Mouse (Mus musculus): Measurements from ENCODE around the gene Ap1b1.
A peak's percentile ranks its signal among the peaks of the same experiment; 100 is the strongest.

Gene Ap1b1

DNA sequence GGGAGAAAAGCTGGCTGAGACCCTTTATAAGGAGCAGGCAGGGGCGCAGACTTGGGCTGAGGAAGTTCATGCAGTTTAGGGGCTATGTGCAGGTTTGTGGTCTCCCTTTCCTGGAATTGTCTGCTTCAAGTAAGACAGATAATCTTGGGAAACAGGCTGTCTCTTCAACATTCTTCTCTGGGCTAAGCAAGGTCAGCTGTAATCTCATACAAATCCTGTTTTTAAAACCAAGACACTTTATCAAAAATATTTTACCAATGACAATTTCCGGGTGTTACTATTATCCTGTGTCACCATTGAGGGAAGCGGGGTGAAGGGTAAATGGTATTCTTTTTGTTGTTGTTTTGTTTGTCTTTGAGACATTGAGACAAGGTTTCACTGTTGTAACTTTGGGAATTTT lies 1.8 kb upstream of the Ap1b1 start:
- no peak for DNase-seq

DNA sequence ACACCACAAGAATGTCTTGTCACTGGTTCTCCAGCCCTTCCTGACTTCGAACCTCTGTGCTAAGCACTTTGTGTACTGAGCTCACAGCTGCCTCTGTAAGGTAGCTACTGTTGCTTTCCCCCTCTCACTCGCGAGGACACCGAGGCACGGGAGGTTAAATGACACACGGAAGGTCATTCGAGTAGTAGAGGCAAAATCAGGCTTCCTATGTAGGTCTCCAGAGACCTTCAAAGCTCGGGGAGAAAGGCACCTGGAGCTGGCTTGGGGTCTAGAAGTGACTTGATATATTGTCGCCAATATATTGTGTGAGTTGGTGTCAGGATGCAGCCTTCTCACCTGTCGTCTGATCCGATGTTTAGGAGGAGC lies 846 bp downstream of the Ap1b1 start:
- no peak for DNase-seq

DNA sequence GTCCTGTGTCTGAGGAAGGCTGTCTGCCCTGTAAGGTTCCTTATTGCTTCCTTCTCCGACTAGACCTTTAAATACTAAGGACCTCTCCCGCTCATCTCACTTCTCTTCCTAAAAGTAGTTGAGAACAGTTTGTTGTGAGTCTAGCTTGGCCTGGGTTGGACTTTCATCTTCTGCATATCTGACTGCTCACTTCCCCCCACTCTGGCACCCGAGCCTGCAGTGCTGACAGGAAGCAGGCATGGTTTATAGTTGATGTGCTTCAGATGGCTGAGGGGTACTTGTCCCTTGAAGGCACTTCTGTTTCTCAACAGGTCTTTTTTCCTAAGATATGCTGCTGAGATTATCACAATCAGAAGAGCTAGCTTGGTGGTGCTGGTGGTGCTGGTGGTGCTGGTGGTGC lies 2.6 kb downstream of the Ap1b1 start:
- DNase-seq: peak in 1 of 2 experiments; percentile 20

DNA sequence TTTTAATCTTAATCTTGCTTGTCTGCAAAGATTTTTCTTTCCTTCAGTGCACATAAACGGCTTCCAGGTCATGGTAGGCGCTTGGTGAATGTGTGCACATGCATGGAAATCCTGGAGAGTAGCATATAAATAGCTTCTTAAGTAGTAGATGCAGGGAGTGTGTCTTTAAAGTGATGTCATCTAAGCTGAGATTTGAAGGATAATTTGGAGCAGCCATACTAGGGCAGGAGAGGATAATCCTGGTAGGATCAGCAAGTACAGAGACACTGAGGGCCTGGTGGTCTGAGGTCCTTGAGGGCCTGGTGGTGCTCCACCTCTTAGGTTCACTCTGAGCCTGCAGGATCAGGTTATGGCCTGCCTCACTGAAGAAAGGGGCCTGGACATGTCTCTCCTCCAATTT lies 5.8 kb downstream of the Ap1b1 start:
- DNase-seq: no peak

DNA sequence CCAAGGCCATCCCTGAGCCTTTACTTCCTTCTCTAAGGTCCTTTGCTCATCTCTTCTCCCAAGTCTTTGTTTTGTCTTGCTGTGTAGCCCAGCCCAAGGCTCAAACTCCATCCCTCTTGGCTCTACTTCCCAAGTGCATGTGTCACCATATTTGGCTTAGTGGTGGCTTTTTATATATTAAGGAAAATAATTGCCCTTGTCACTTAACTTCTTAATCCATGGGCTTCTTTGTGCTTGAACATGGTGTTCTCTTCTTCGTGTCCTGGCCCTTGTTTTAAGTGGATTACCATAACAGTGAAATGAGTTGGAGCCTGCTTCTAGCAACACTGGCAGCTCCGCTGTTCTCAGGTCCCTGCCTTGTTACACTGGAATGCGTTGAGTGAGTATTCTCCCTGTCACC lies 9.1 kb downstream of the Ap1b1 start:
- DNase-seq: no peak

DNA sequence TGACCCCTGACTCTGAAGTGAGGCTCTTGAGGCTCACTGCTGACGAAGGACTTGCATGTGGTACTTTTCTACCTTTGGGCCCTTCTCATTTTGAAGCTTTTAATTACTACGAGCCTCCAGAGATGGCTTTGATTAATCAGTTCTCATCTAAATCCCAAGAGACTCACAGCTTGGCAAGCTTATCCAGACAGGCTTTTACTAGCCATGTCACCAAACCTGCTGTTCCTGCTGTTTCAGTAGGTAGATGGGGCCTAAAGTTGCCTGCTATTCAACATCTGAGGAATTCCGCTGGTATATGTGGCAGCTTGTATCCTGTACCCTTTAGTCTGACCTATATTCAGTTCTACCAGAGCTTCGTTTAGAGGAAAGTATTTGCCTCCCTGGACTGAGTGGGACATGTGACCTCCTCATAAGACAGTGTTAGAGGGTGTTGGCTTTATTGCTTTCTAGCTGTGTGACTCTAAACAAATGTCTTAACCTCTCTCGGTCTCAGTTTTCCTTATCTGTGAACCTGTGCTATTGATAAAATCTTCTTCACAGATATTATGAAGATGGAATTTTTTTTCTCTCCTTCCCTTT lies 10.1 kb downstream of the Ap1b1 start:
- DNase-seq: no peak

DNA sequence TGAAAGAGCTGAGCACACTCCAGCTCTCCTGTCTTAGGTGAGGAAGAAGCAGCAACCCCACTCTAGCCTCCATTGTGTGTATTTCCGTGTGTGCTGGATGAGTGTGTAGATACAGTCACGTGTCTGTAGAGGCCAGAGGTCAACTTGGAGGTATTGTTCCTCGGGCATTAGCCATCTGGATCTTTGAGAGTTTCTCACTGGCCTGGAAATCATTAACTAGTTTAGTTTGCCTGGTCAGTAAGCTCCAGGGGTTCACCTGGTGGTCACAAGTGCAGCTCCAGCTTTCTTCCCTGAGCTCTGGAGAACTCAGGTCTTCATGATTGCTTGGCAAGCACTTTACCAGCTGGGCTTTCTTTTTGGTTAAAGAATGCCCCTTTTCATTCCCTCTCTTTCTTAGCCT lies 11.7 kb downstream of the Ap1b1 start:
- DNase-seq: peak in 1 of 2 experiments; percentile 17

DNA sequence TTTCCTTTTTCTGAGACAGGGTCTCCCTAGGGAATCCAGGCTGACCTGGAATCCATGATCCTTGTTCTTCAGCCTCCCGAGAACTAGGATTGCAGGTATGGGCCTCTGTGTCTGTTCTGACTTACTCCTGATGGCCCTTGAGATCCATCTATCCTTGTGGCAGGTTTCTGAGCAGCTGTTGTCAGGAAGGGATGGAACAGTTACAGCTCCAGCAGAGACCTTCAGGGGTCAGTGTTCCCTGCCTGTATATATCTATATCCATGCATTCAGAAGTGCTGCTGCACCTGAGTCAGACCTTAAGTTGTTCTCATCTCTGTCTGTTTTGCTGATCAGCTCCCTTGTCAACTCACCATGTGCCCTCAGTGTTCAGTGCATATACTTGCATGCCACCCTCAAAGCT lies 12.1 kb downstream of the Ap1b1 start:
- DNase-seq: no peak

DNA sequence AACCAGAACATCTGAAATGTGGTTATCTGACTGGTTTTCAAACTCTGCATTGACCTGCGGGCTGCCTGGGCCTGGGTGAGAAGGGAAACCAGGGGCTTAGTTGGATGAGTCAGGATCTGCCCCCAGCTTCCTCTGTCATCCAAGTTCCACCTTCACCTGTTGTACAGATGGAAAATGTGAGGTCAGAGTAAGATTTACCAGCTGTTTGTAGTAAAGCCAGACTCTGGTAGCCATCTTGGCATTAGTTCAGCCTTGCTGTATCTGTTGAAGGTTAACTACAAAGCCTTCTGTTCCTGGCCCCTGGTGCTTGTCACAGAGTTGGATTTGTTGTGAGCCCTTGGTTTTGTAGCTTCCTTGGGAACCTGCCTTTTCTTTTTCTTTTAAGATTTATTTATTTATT lies 13.6 kb downstream of the Ap1b1 start:
- no peak for DNase-seq

DNA sequence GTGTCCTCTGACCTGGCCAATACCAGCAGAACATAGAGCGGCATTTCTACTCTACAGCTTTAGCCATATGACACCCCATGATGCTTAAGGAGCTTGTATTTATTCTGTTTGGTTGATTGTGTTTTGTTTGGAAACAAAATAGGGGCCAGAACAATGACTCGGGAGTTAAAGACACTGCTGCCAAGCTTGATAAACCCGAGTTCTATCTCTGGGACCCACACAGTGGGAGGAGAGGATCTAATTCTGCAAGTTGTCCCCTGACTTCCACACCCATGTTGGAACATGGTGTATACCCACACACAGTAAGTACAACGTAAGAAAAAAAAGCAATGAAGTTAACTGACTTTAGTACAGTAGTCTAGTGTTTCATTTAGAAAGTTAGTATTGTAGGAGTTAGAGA lies 16.2 kb downstream of the Ap1b1 start:
- DNase-seq: no peak

DNA sequence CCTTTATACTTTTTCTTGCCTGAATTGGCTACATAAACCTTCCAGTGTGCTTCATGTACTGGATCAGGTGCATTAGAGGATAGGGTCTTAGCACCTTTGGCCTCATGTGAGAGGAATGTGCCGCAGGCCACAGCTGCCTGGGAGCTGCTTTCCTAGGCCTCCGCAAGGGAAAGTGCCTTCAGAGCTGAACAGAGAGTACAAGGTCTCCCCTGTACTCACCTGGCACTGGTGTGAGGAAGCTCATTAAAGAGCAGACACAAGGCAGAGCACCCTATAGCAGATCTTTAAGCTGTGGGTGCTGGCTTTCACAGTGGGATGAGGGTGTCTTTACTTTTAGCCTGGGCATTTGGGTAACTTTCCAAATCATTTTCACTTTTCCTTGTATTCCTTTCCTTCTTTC lies 18.9 kb downstream of the Ap1b1 start:
- DNase-seq: no peak

DNA sequence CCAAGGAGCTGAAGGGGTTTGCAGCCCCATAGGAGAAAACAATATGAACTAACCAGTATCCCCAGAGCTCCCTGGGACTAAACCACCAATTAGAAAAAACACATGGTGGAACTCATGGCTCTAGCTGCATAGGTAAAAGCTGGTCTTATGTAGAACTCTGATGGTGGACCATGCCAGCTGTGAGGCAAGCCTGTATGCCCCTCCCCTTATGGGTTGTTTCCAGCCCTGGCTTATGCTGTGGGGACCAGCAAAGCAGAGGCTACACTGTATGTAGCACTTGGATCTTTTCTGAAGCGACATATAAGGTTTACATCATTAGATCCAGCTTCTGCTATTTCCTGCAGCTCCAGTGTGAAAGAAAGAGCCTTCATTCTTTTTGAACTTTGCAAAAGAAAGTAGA lies 20.6 kb downstream of the Ap1b1 start:
- no peak for DNase-seq

DNA sequence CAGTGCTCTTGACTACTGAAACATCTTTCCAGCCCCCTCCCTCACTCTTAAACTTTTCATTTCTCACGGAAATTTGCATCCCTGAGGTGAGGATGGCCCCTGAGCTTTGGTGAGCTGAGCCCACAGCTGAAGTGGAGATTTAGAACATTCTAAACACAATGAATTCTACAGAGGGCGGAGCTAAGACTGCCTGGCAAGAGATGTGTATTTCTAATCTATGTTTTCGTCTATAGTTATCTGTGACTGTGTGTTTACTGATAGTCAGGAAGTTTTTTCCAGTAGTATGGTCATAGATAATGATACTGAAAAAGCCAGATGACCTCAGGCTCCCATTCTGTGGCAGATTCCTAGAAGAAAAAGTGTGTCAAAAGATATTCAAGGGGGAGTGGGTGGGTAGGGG lies 22.2 kb downstream of the Ap1b1 start:
- DNase-seq: no peak

DNA sequence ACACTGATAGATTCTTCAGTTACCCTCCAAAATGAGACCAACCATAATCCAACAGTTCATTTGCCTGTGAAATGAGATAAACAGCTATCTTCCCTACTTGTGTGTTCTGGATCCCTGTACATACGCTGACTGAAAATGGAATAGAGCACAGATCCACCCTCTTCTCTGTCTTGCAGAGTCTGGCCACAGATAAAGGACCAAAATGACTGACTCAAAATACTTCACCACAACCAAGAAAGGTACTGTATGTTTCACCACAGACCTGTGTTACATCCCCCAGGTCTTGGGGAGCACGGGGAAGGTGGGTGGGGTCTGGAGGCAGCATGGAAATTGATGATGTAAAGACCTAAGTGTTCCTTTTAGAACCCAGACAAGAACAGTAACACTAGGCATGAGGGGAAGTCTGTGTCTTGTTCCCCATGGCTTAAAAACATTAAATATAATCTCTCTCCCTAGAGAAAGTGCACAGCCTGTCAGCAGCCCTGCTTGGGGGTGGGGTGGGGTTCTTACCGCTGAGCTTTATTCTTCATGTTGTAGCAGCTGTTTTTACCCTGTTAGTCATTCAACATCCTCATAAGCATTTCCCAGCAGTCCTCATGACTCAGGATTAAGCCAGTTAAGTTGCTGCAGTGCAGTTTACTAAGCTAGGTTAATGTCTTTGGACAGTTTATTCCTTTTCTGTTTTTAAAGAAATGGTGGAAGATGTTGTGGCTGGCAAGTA lies 22.9 kb downstream of the Ap1b1 start:
- no peak for DNase-seq

DNA sequence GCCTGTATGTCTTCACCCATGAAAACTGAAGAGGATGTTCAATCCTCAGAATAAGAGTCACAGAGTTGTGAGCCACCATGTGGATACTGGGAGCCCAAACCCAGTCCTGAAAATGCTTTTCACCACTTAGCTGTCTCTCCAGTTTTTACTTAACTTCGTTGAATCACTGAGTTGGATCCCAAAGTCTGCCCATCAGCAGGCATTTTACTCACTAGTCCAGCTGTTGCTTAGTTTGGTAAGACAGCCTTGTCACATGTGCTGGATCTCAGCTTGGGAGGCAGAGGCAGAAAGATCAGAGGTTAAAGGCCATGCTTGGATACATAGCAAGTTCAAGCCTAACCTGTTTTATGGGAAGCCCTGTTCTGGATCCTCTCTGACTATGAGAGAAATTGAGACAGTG lies 23.6 kb downstream of the Ap1b1 start:
- no peak for DNase-seq

DNA sequence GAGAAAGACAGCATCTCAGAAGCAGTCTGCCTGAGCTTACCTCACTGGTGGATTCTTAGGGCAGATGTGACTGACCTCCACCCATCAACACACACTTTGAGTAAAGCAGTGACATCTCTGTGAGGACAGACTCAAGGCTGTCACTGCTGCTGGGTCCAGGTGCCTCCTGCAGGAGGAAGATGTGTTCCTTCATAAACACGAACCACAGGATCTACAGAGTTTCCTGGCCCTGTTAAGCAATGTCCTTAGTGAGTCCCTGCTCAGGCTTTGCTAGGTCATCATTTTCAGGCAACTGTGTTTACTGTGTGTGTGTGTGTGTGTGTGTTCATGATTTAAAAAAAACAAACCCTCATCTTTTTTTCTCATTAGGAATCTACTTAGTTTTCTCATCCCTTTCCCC lies 24.9 kb downstream of the Ap1b1 start:
- DNase-seq: no peak

DNA sequence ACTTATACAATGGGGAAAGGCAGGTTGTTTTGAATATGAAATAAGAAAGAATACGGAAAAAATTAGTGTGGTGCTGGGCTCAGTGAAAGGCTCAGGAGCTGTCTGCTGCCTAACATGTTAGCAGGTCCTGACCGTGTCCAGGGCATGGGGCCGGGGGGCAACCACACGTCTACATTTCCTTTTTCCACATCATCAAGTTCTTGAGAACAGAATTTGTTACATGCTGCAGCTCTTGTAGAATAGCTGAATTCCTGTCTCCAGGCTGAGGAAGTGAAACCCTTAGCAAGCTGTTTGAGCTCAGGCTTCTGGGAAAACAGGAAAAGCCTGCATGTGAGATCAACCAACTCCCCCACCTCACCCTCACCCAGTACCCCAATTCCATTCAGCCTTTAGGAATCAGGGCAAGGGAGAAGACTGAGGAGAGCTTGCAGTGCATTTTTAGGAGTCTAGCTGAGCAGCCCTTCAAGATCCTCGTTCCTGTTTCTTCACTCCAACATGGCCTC lies 25.6 kb downstream of the Ap1b1 start:
- no peak for DNase-seq

DNA sequence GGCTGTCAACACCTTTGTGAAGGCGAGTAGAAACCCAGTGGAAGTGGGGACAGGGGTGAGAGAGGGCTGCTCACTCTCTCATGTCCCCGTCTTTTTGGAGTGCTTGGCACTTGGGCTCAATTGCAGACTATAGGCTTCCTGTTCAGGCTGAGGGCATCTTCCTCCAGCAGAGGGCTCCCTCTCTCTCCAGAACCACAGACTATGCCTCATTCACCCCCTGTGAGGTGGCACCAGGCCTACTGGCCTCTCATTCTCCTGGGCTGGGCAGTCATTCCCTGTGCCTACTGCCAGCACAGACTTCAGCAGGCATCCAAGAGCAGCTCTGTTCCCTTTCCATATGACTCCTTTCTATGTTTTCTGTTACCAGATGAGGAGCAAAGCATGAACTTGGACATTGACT lies 29.1 kb downstream of the Ap1b1 start:
- DNase-seq: peak; percentile 60 to 68

DNA sequence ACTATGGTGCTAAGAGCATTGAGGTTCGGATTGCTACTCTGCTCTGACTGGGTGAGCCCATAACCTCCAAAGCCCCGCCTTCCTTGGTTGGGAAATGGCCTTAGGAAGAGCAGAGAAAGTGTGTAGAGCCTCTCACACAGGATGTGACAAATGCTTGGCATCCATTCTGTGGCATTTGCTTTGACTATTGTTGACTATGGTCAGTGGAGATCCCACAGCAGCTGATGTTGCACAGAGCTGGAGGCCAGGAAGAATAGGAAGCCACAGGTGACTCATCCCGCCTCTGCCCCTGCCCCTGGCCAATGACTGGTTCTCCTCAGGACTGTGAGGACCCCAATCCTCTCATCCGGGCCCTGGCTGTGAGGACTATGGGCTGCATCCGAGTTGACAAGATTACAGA lies 29.7 kb downstream of the Ap1b1 start:
- no peak for DNase-seq

DNA sequence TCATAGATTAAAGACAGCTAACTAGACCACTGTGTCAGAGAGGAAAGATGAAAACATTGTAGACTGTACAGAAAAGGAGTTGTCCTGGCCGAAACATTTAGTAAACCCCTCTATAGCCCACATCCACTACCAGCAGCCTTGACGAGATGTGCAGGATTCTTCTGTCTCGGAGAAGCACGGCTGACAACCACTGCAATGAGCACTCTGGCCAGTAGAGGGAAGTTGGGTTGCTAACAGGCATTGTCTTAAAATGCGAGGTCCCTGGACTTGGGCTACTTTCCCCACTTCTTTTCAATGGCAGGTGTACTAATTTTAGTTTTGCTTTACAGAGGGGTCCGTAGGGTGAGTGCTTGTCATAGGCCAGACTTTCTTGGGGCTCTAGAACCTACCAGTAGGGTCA lies 30.9 kb downstream of the Ap1b1 start:
- DNase-seq: peak in 1 of 2 experiments; percentile 22

DNA sequence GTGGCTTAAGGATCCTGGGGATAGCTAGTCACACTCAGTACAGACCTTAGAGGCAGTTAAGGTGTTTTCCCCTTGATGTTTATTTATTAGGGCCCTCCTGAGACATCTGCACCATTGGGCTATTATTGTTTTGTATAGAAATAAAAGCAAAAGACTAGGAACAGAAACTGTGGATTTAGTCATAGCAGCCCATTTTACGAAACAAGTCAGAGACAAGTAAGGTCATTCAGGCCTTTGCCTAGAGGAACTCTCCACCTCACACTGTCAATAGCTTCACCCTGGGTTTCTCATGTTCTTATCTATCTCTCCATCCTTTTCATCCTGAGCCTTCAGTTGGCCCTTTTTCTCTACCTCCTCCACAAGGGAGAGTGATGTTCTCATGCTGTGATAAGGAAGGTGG lies 38.5 kb downstream of the Ap1b1 start:
- no peak for DNase-seq

DNA sequence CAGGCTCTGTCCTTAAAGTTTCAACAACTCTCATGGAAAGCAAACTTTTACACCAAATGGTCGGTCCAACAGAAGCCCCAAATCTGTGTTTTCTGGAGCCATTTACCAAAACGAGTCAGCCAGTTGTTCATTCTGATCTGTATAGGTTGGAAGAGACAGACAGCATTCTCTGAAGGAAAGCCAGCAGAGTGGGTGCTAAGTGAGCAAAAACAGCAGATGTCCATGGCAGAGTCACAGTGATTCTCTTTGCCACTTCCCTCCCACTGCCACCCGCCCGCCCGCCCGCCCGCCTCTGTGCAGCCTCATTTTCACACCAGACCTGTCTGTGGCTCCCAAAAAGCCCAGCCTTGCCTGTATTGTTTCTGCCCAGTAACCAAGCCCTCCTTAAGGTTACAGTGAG lies 41.6 kb downstream of the Ap1b1 start:
- no peak for DNase-seq

DNA sequence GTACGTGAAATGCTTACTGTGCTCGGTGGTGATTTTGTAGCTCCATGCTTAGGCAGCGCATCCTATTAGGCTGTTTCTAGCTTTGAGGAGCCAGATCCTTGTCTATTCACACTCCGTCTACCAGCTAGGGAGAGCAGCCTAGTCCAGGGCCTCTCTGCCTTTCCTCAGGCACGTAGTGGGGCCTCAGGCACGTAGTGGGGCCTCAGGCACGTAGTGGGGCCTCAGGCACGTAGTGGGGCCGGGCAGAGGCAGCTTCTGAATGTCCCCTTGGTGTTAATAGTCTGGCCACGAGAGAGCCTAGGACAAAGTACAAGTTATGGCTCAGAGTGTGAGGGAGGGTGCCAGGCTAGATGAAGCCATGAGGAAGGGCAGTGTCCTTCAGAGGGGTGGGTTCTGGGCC lies 46.1 kb downstream of the Ap1b1 start:
- no peak for DNase-seq

DNA sequence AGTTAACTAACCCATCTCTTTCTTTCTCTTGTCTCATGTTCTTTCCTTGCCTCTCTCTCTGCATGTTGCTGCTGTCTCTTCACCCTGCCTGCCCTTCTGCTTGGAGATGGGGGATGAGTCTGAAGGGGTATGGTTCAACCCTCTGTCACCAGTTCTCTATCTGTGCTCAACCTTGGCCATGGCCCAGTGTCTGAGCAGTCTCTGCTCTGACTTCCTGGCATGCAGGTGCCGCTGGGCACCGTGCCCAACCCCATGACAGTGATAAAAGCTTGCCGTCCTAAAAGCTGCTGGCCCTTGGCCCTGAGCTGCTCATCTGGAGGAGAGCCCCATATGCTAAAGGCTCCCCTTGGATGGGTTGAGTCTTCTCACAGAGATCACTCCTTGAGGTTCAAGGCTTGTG lies 46.5 kb downstream of the Ap1b1 start:
- DNase-seq: no peak

DNA sequence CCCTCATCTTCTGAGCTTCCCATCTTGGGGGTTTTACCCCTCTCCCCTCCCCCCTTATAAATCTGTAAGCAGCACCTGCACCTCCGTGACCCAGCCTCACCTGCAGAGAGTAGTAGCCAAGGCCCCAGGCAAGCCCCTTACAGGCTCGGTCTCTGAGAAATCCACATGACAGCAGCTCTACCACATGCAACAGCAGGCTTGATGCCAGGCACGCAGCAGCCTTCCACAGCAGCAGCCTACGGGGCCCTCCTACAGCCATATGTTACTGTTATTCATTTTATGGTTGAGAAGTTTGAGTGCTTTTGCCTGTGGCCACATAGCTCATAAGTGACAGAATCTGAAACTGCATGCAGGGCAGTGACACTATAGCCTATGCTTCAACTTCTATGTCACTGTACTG lies 48.8 kb downstream of the Ap1b1 start:
- DNase-seq: no peak

All from lung, postnatal 4 days (tissue).